8 mouse cellular contexts compared by ENCODE assay signal in the genomic region with DNA sequence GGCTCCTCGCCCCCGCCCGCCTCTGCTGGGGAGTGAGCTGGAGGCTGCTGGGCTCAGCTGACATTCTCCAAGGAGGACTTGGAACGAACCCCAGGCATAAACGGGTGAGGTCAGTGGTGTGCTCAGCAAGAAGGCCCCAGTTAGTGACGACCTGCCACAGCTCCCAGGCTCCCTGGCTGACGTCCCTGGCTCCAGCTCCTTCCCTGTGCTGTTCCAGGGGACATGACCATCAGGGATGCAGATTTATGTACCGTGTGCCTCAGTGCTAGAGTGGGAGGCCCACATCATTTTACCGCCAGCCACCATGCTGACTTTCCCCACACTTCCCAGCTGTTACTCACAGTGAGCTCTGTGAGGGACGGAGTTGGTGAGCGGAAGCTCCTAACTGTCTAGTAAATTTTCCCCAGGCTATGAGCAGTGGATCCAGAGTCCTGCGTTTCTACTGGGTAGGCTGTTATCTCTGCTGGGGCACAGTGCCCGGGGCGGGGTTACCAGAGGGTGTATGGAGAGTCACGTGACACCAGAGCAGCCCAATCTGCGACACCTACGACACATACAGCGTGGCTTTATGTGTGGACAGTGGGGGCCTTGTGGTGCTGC. TPM values are rescaled to one million over a fixed set of nuclear protein-coding genes. Genes with fewer than 3 reads are reported as not detected.
DNase-seq lines count a peak whose midpoint lies in the region; ATAC-seq lines count a peak whose summit lies in the region.

No protein-coding gene starts in this region.

- peak; percentile 92 for ATAC-seq in liver, embryonic 11.5 days (replicated peaks; ENCODE audit: low FRiP score)
- ATAC-seq in neural tube, embryonic 14.5 days (ENCODE audit: low read depth), result peak; percentile 83
- ATAC-seq in inflammation-experienced regulatory T-cells, adult 6 months, result no peak

- no peaks in the 10 kb centered on the region for H3K9me3 ChIP-seq in liver, embryonic 11.5 days (ENCODE audit: control insufficient read depth, low read length)
- no peaks in the 10 kb centered on the region for H3K9me3 ChIP-seq in neural tube, embryonic 14.5 days (ENCODE audit: control insufficient read depth, low read length)

- peaks cover 81% of the 10 kb centered on the region for H3K4me1 ChIP-seq in liver, embryonic 11.5 days (replicated peaks; ENCODE audit: control insufficient read depth, insufficient read depth, low read length)
- H3K4me1 ChIP-seq in neural tube, embryonic 14.5 days (ENCODE audit: control insufficient read depth, insufficient read depth, low read length), result peaks cover 19% of the 10 kb centered on the region

- H3K4me2 ChIP-seq in liver, embryonic 11.5 days, result peak overlapping the region; percentile 51
- peak overlapping the region; percentile 14; the same call in 1 of the 2 replicates for H3K4me2 ChIP-seq in neural tube, embryonic 14.5 days (ENCODE audit: low read depth, low read length)

- WGBS in liver, embryonic 11.5 days, result 28% methylated on average over 18 of the region's 18 CpGs
- 27% methylated on average over 18 of the region's 18 CpGs for WGBS in neural tube, embryonic 14.5 days

- H3K27me3 ChIP-seq in liver, embryonic 11.5 days (replicated peaks; ENCODE audit: control insufficient read depth, insufficient read depth, low read length), result no peaks in the 10 kb centered on the region
- no peaks in the 10 kb centered on the region for H3K27me3 ChIP-seq in neural tube, embryonic 14.5 days (ENCODE audit: control insufficient read depth, insufficient read depth, low read length)

- H3K36me3 ChIP-seq in liver, embryonic 11.5 days (ENCODE audit: control insufficient read depth, insufficient read depth, low read length), result no peaks in the 10 kb centered on the region
- no peaks in the 10 kb centered on the region for H3K36me3 ChIP-seq in neural tube, embryonic 14.5 days (ENCODE audit: control insufficient read depth, insufficient read depth, low read length)

- H3K27ac ChIP-seq in liver, embryonic 11.5 days (ENCODE audit: low read depth, low read length), result peak overlapping the region; percentile 80
- H3K27ac ChIP-seq in neural tube, embryonic 14.5 days (ENCODE audit: low read depth, low read length), result peak overlapping the region; percentile 75

- peak; percentile 55 for DNase-seq in thymus, postnatal 25 days
- no peak for DNase-seq in thymus, postnatal 36 days
- peak; percentile 88 to 90 for DNase-seq in cerebellum, postnatal 10 days
- peak; percentile 76 to 91 for DNase-seq in gastrocnemius, postnatal 4 days (ENCODE audit: low spot score in 2 of 2)
- peak; percentile 72 for DNase-seq in kidney, adult 18-20 months
- DNase-seq in liver, embryonic 11.5 days (ENCODE audit: low spot score), result no peak

- H3K9ac ChIP-seq in liver, embryonic 11.5 days (ENCODE audit: low read depth, low read length), result peak overlapping the region; percentile 30
- H3K9ac ChIP-seq in neural tube, embryonic 14.5 days (replicated peaks; ENCODE audit: low read depth, low read length), result no peak overlapping the region

- H3K4me3 ChIP-seq in liver, embryonic 11.5 days (ENCODE audit: low read depth, low read length), result peak overlapping the region; percentile 15; the same call in 1 of the 2 replicates
- H3K4me3 ChIP-seq in neural tube, embryonic 14.5 days (ENCODE audit: low read depth, low read length), result no peak overlapping the region

RNA-seq across cellular contexts. Expression of a gene that starts 25.3 kb away (rescaled TPM):
- 100 to 1,000 TPM; 170 to 175 TPM for total RNA-seq in gastrocnemius, postnatal 4 days (2021)
- polyA plus RNA-seq in liver, embryonic 11.5 days (2014; fragmentation: Nextera tagmentation; extraction: Ambion mirVana), result 12.4 and 14.0 TPM in 2 replicates
- 8.5 and 11.1 TPM in 2 replicates for polyA plus RNA-seq in neural tube, embryonic 14.5 days (2014; fragmentation: Nextera tagmentation; extraction: Ambion mirVana)
- 10 to 100 TPM; 13.7 to 22.1 (median 16.7) TPM for polyA plus RNA-seq in inflammation-experienced regulatory T-cells, adult 6 months (2017; shearing (Covaris generic))

RNA-seq across cellular contexts. Expression of a gene that starts 27.5 kb away (rescaled TPM):
- total RNA-seq in gastrocnemius, postnatal 4 days (2021), result 1,000 to 10,000 TPM; 1,089 to 1,227 TPM
- polyA plus RNA-seq in liver, embryonic 11.5 days (2014; fragmentation: Nextera tagmentation; extraction: Ambion mirVana), result 2,436 and 2,466 TPM in 2 replicates
- 903 and 934 TPM in 2 replicates for polyA plus RNA-seq in neural tube, embryonic 14.5 days (2014; fragmentation: Nextera tagmentation; extraction: Ambion mirVana)
- 1,000 to 10,000 TPM; 3,093 to 3,894 (median 3,885) TPM for polyA plus RNA-seq in inflammation-experienced regulatory T-cells, adult 6 months (2017; shearing (Covaris generic))

RNA-seq across cellular contexts. Expression of a gene that starts 33.3 kb away (rescaled TPM):
- total RNA-seq in gastrocnemius, postnatal 4 days (2021), result 10 to 100 TPM; 48.8 to 50.7 TPM
- polyA plus RNA-seq in liver, embryonic 11.5 days (2014; fragmentation: Nextera tagmentation; extraction: Ambion mirVana), result 51.0 and 55.6 TPM in 2 replicates
- polyA plus RNA-seq in neural tube, embryonic 14.5 days (2014; fragmentation: Nextera tagmentation; extraction: Ambion mirVana), result 41.9 and 45.2 TPM in 2 replicates
- 10 to 100 TPM; 24.7 to 36.4 (median 28.6) TPM for polyA plus RNA-seq in inflammation-experienced regulatory T-cells, adult 6 months (2017; shearing (Covaris generic))

RNA-seq across cellular contexts. Expression of a gene that starts 47.2 kb away (rescaled TPM):
- 10 to 100 TPM; 13.4 to 16.8 TPM for total RNA-seq in gastrocnemius, postnatal 4 days (2021)
- polyA plus RNA-seq in liver, embryonic 11.5 days (2014; fragmentation: Nextera tagmentation; extraction: Ambion mirVana), result 14.8 and 15.2 TPM in 2 replicates
- 26.0 and 32.6 TPM in 2 replicates for polyA plus RNA-seq in neural tube, embryonic 14.5 days (2014; fragmentation: Nextera tagmentation; extraction: Ambion mirVana)
- polyA plus RNA-seq in inflammation-experienced regulatory T-cells, adult 6 months (2017; shearing (Covaris generic)), result 10 to 100 TPM; 12.0 to 18.5 (median 14.8) TPM

Comparison
In these comparisons a context has a peak if more than half of its experiments do, and no peak if none do; other contexts are left out.
1. DNase-seq: peak in thymus, postnatal 25 days (single experiment), cerebellum, postnatal 10 days (2 of 2), gastrocnemius, postnatal 4 days (2 of 2) and kidney, adult 18-20 months (single experiment); none in thymus, postnatal 36 days (0 of 2) and liver, embryonic 11.5 days (single experiment).